Mouse (Mus musculus) adrenal gland, postnatal 36 days (tissue): Measurements from ENCODE around the gene Mcrs1. TPM values are rescaled to one million over a fixed set of nuclear protein-coding genes. Genes with fewer than 3 reads are reported as not detected.

Experiments
- DNase-seq, 2 experiments: peaks; one replicate each; pipeline ENCODE4 v3.0.0; 2021; ENCODE audit warnings: mixed read lengths in 1 of 2
- total RNA-seq, 2 experiments: library from RNA; stranded (reverse); gene quantifications; 2 replicates each; pipeline ENCODE4 v1.2.3; 2021

The Mcrs1 gene
- total RNA-seq, 2 experiments from 2014 or later: 37.8 to 48.2 TPM

DNA sequence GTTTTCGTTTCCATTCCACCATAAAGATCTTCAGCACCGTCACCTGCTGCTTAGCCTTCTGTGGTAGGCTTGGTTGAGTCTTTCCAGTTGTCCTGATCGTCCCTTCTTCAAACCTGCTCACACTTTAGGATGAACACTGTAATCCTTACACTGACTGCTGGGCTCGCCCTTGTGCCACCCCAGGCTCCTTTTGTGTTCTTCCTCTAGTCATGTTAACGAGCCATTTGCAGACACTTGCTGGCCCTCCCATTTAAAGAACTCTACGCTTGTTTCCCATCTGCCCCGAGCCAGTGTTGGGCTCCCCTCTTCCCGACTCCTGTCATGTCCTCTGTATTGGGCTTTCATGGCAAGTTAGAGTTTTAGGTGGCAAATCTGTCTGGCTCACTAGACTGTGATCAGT lies 45.8 kb downstream of the Mcrs1 start:
- no peak for DNase-seq

DNA sequence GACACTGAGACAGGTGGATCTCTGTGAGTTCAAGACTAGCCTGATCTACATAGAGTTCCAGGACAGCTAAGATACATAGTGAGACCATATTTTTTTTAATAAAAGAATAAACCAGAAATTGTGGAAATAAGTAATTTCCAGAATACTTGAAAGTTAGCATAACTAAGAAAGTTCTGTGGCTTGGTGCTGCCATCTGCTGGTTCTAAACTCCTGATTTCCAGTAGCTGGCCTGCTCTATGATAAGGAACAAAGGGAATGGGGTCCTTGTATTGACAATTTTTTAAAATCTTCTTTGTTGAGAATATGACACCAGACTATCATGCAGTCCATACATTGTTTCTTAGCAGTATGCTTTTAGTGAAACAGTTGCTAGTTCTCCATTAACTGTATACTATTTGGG lies 53.0 kb downstream of the Mcrs1 start:
- peak; percentile 26 to 58 for DNase-seq

DNA sequence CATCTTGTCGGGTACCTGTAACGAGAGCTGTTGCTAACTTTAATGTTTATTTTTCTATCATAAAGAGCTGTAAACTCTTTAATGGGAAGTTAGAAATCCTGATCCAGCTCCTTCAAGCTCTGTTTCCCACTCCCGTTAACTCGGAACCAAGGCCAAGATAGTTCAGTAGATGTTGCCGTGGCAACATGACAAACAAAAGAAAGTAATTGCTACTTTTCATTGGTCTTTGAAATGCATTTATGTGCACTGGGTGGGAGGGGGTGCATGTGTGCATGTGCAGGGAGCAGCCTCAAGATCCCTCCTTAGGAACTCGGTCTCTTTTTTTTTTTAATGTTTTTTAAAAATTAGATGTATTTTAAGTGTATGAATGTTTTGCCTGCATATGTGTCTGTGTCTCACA lies 56.7 kb downstream of the Mcrs1 start:
- no peak for DNase-seq

DNA sequence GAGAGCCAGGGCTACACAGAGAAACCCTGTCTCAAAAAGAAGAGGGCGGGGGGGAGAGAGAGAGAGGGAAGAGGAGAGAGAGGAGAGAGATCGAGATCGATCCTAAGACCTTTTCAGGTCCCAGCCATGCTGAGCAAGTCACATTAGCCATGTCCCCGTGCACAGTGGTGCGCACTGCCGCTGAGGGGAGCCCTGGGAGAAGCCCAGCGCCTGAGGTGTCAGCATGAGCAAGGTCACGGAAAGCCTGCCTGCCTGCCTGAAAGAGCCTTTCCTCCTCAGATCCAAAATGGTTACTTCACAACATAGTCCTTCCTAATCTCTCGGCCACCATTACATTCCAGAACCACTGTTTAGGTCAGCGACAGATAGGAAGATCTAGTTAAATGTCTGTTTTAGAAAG lies 57.4 kb downstream of the Mcrs1 start:
- peak in 1 of 2 experiments; percentile 15 for DNase-seq

Other genes starting within 250 kb of the Mcrs1 start
- gene Tuba1c, start 222.1 kb downstream of the Mcrs1 start, total RNA-seq: 100 to 1,000 TPM; 272 to 276 TPM
- gene Prph, start 196.8 kb downstream of the Mcrs1 start, total RNA-seq: 1 to 10 TPM; 1.3 to 3.4 TPM
- gene Troap, start 177.4 kb downstream of the Mcrs1 start, total RNA-seq: 1 to 10 TPM; 1.1 to 1.6 TPM
- gene C1ql4, start 164.1 kb downstream of the Mcrs1 start, total RNA-seq: not detected
- gene Dnajc22, start 158.8 kb downstream of the Mcrs1 start, total RNA-seq: 1 to 10 TPM; 1.6 to 3.4 TPM
- gene Spats2, start 126.0 kb downstream of the Mcrs1 start, total RNA-seq: 10 to 100 TPM; 15.3 to 17.7 TPM
- 1 to 10 TPM in 1 of 2 experiments, under 1 TPM in 1; 0.40 to 1.2 TPM for gene Kcnh3, start 27.1 kb downstream of the Mcrs1 start, total RNA-seq
- 10 to 100 TPM; 38.0 to 49.6 TPM for gene Prpf40b, start 43.1 kb upstream of the Mcrs1 start, total RNA-seq
- 1 to 10 TPM; 3.0 to 3.5 TPM for gene Fam186b, start 43.9 kb upstream of the Mcrs1 start, total RNA-seq
- 10 to 100 TPM; 17.3 to 22.1 TPM for gene Fmnl3, start 118.5 kb upstream of the Mcrs1 start, total RNA-seq
- gene Tmbim6, start 140.9 kb upstream of the Mcrs1 start, total RNA-seq: 100 to 1,000 TPM; 506 to 839 TPM
- 10 to 100 TPM; 30.4 to 36.0 TPM for gene Nckap5l, start 205.8 kb upstream of the Mcrs1 start, total RNA-seq
- 1 to 10 TPM; 5.3 to 6.6 TPM for gene Bcdin3d, start 222.8 kb upstream of the Mcrs1 start, total RNA-seq